Mouse (Mus musculus): ENCODE data around the gene Cish. TPM values are rescaled to one million over a fixed set of nuclear protein-coding genes. Genes with fewer than 3 reads are reported as not detected.

The Cish gene
- polyA plus RNA-seq, 1 experiment from 2014 or later = 9.5 TPM

DNA sequence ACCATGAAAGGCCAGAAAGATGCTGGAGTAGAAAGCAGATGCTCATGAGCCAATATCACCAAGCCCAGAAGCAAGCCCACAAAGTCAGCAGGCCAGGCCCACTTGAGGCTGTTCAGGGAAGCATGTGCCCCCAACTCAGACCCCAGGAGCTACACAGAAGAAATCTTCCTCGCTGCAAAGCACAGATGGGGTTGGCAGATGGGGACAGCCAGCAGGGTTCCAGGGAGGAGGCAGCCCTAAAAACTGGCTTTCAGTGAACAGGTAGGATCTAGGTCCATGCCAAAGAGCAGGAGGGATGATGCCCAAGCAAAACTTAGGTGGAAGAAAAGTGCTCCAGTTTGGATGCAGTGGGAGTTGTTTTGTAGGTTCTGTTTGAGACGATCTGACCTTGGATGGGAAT, 35.4 kb upstream of the Cish start:
- Histone ChIP-seq H3K27ac (ENCODE audit: low read length) (no peak overlapping the region), H3K36me3 (ENCODE audit: control insufficient read depth, insufficient read depth, low read length) (no peaks in the 10 kb centered on the region), H3K4me2 (replicated peaks; ENCODE audit: low read depth, low read length) (no peak overlapping the region), H3K9ac (replicated peaks; ENCODE audit: low read depth, low read length) (no peak overlapping the region), H3K27me3 (ENCODE audit: control insufficient read depth, insufficient read depth, low read length) (no peaks in the 10 kb centered on the region), H3K9me3 (ENCODE audit: control insufficient read depth, low read depth, low read length) (no peaks in the 10 kb centered on the region), H3K4me1 (ENCODE audit: control insufficient read depth, insufficient read depth, low read length) (no peaks in the 10 kb centered on the region), H3K4me3 (ENCODE audit: low read depth, low read length) (no peak overlapping the region)
- ATAC-seq (ENCODE audit: insufficient number of reproducible peaks, insufficient read depth, low FRiP score, low read depth) = no peak
- 75% methylated on average over 2 of the region's 2 CpGs for WGBS

DNA sequence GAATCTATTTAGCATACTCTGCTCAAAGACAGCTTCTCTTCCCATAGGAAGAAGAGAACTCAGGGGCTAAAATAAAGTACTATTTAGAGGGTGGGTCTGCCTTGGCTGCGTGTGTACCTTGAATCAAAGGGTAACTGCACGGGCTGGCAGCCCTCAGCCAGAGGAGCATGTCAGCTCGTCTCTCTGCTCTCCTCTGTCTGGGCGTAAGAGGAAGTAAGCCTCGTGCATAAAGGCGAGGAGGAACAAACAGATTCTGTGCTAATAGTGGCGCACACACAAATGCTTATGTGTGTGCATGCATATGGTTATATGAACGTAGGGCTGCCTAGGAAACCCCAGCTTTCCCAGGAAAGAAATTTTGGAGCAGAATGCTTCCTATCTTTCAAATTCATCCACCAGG, 35.0 kb upstream of the Cish start:
- Histone ChIP-seq H3K36me3 (ENCODE audit: control insufficient read depth, insufficient read depth, low read length) (no peaks in the 10 kb centered on the region), H3K27me3 (ENCODE audit: control insufficient read depth, insufficient read depth, low read length) (no peaks in the 10 kb centered on the region), H3K4me1 (ENCODE audit: control insufficient read depth, insufficient read depth, low read length) (no peaks in the 10 kb centered on the region), H3K9me3 (ENCODE audit: control insufficient read depth, low read depth, low read length) (no peaks in the 10 kb centered on the region), H3K4me3 (ENCODE audit: low read depth, low read length) (no peak overlapping the region), H3K27ac (ENCODE audit: low read length) (no peak overlapping the region), H3K9ac (replicated peaks; ENCODE audit: low read depth, low read length) (no peak overlapping the region), H3K4me2 (replicated peaks; ENCODE audit: low read depth, low read length) (no peak overlapping the region)
- no peak for ATAC-seq (ENCODE audit: insufficient number of reproducible peaks, insufficient read depth, low FRiP score, low read depth)
- 54% methylated on average over 8 of the region's 8 CpGs for WGBS

GRCm38 (mm10) chr9:107261792-107262191, 34.0 kb upstream of the Cish start:
- Histone ChIP-seq H3K4me2 (replicated peaks; ENCODE audit: low read depth, low read length) (no peak overlapping the region), H3K9ac (replicated peaks; ENCODE audit: low read depth, low read length) (no peak overlapping the region), H3K27me3 (ENCODE audit: control insufficient read depth, insufficient read depth, low read length) (no peaks in the 10 kb centered on the region), H3K4me3 (ENCODE audit: low read depth, low read length) (no peak overlapping the region), H3K27ac (ENCODE audit: low read length) (no peak overlapping the region), H3K9me3 (ENCODE audit: control insufficient read depth, low read depth, low read length) (no peaks in the 10 kb centered on the region), H3K4me1 (ENCODE audit: control insufficient read depth, insufficient read depth, low read length) (no peaks in the 10 kb centered on the region), H3K36me3 (ENCODE audit: control insufficient read depth, insufficient read depth, low read length) (no peaks in the 10 kb centered on the region)
- no peak for ATAC-seq (ENCODE audit: insufficient number of reproducible peaks, insufficient read depth, low FRiP score, low read depth)
- WGBS = 66% methylated on average over 6 of the region's 6 CpGs

DNA sequence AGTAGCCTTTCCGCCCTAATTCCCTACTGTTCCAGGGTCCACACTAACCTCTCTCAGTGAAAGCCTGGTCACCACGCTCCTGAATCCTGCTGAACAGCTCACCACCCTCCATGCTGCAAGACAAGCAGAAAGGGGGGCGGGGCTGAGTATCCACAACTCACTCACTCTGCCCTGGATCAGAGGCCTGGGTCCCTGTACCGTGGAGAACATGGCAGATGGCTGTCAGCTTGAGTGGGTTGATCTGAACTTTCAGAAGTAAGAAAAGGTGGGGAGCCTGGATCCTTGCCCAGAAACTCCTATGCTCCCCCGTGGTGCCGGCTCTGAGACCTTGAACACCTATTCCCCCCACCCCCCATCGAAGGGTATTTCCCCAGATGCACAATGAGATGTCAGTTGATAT, 33.5 kb upstream of the Cish start:
- ATAC-seq (ENCODE audit: insufficient number of reproducible peaks, insufficient read depth, low FRiP score, low read depth) = no peak
- Histone ChIP-seq H3K36me3 (ENCODE audit: control insufficient read depth, insufficient read depth, low read length) (no peaks in the 10 kb centered on the region), H3K9me3 (ENCODE audit: control insufficient read depth, low read depth, low read length) (no peaks in the 10 kb centered on the region), H3K9ac (replicated peaks; ENCODE audit: low read depth, low read length) (no peak overlapping the region), H3K27ac (ENCODE audit: low read length) (no peak overlapping the region), H3K27me3 (ENCODE audit: control insufficient read depth, insufficient read depth, low read length) (no peaks in the 10 kb centered on the region), H3K4me3 (ENCODE audit: low read depth, low read length) (no peak overlapping the region), H3K4me2 (replicated peaks; ENCODE audit: low read depth, low read length) (no peak overlapping the region), H3K4me1 (ENCODE audit: control insufficient read depth, insufficient read depth, low read length) (no peaks in the 10 kb centered on the region)
- 76% methylated on average over 7 of the region's 7 CpGs for WGBS

- WGBS = 82% methylated on average over 5 of the region's 5 CpGs
- H3K36me3 ChIP-seq (ENCODE audit: control insufficient read depth, insufficient read depth, low read length) = no peaks in the 10 kb centered on the region
- H3K4me3 ChIP-seq (ENCODE audit: low read depth, low read length) = no peak overlapping the region
- H3K27me3 ChIP-seq (ENCODE audit: control insufficient read depth, insufficient read depth, low read length) = no peaks in the 10 kb centered on the region
- no peaks in the 10 kb centered on the region for H3K4me1 ChIP-seq (ENCODE audit: control insufficient read depth, insufficient read depth, low read length)
- no peak for ATAC-seq (ENCODE audit: insufficient number of reproducible peaks, insufficient read depth, low FRiP score, low read depth)
- no peaks in the 10 kb centered on the region for H3K9me3 ChIP-seq (ENCODE audit: control insufficient read depth, low read depth, low read length)
- H3K27ac ChIP-seq (ENCODE audit: low read length) = no peak overlapping the region
- no peak overlapping the region for H3K9ac ChIP-seq (replicated peaks; ENCODE audit: low read depth, low read length)
- H3K4me2 ChIP-seq (replicated peaks; ENCODE audit: low read depth, low read length) = no peak overlapping the region
Observed at GRCm38 (mm10) chr9:107263912-107264311, 31.9 kb upstream of the Cish start.

GRCm38 (mm10) chr9:107264731-107265130, 31.1 kb upstream of the Cish start:
- Histone ChIP-seq H3K9ac (replicated peaks; ENCODE audit: low read depth, low read length) (no peak overlapping the region), H3K9me3 (ENCODE audit: control insufficient read depth, low read depth, low read length) (no peaks in the 10 kb centered on the region), H3K4me2 (replicated peaks; ENCODE audit: low read depth, low read length) (no peak overlapping the region), H3K27me3 (ENCODE audit: control insufficient read depth, insufficient read depth, low read length) (no peaks in the 10 kb centered on the region), H3K4me1 (ENCODE audit: control insufficient read depth, insufficient read depth, low read length) (no peaks in the 10 kb centered on the region), H3K4me3 (ENCODE audit: low read depth, low read length) (no peak overlapping the region), H3K36me3 (ENCODE audit: control insufficient read depth, insufficient read depth, low read length) (no peaks in the 10 kb centered on the region), H3K27ac (ENCODE audit: low read length) (no peak overlapping the region)
- no peak for ATAC-seq (ENCODE audit: insufficient number of reproducible peaks, insufficient read depth, low FRiP score, low read depth)
- WGBS = 57% methylated on average over 3 of the region's 3 CpGs

GRCm38 (mm10) chr9:107267028-107267427, 28.8 kb upstream of the Cish start:
- Histone ChIP-seq H3K27ac (ENCODE audit: low read length) (no peak overlapping the region), H3K9ac (replicated peaks; ENCODE audit: low read depth, low read length) (no peak overlapping the region), H3K4me2 (replicated peaks; ENCODE audit: low read depth, low read length) (no peak overlapping the region), H3K4me3 (ENCODE audit: low read depth, low read length) (no peak overlapping the region), H3K9me3 (ENCODE audit: control insufficient read depth, low read depth, low read length) (no peaks in the 10 kb centered on the region), H3K36me3 (ENCODE audit: control insufficient read depth, insufficient read depth, low read length) (no peaks in the 10 kb centered on the region), H3K4me1 (ENCODE audit: control insufficient read depth, insufficient read depth, low read length) (no peaks in the 10 kb centered on the region), H3K27me3 (ENCODE audit: control insufficient read depth, insufficient read depth, low read length) (no peaks in the 10 kb centered on the region)
- 50% methylated on average over 1 of the region's 1 CpGs for WGBS
- ATAC-seq (ENCODE audit: insufficient number of reproducible peaks, insufficient read depth, low FRiP score, low read depth) = no peak

- WGBS = 25% methylated on average over 4 of the region's 4 CpGs
- no peak for ATAC-seq (ENCODE audit: insufficient number of reproducible peaks, insufficient read depth, low FRiP score, low read depth)
- Histone ChIP-seq H3K27ac (ENCODE audit: low read length) (no peak overlapping the region), H3K4me2 (replicated peaks; ENCODE audit: low read depth, low read length) (no peak overlapping the region), H3K4me1 (ENCODE audit: control insufficient read depth, insufficient read depth, low read length) (no peaks in the 10 kb centered on the region), H3K4me3 (ENCODE audit: low read depth, low read length) (no peak overlapping the region), H3K9me3 (ENCODE audit: control insufficient read depth, low read depth, low read length) (no peaks in the 10 kb centered on the region), H3K27me3 (ENCODE audit: control insufficient read depth, insufficient read depth, low read length) (no peaks in the 10 kb centered on the region), H3K9ac (replicated peaks; ENCODE audit: low read depth, low read length) (no peak overlapping the region), H3K36me3 (ENCODE audit: control insufficient read depth, insufficient read depth, low read length) (no peaks in the 10 kb centered on the region)
Observed at GRCm38 (mm10) chr9:107267721-107268402, 28.0 kb upstream of the Cish start.

DNA sequence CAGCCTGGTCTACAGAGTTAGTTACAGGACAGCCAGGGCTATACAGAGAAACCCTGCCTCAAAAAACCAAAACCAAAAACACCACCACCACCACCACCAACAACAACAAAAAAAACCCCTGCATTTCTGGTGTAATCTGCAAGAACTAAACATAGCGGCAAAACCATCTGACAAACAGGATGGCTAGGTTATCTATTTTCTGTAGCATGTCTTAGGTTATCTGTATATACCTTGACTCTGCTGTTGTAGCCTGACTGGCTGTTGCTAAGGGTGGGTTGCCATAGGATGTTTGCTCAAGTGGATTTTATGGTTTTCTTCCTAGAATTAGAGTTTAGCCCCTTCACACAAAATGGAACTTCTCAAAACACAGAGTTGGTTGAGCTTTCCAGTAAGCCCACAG, 26.1 kb upstream of the Cish start:
- no peaks in the 10 kb centered on the region for H3K27me3 ChIP-seq (ENCODE audit: control insufficient read depth, insufficient read depth, low read length)
- no peak for ATAC-seq (ENCODE audit: insufficient number of reproducible peaks, insufficient read depth, low FRiP score, low read depth)
- H3K36me3 ChIP-seq (ENCODE audit: control insufficient read depth, insufficient read depth, low read length) = no peaks in the 10 kb centered on the region
- no peak overlapping the region for H3K4me2 ChIP-seq (replicated peaks; ENCODE audit: low read depth, low read length)
- no peak overlapping the region for H3K9ac ChIP-seq (replicated peaks; ENCODE audit: low read depth, low read length)
- H3K9me3 ChIP-seq (ENCODE audit: control insufficient read depth, low read depth, low read length) = no peaks in the 10 kb centered on the region
- 93% methylated on average over 1 of the region's 1 CpGs for WGBS
- no peaks in the 10 kb centered on the region for H3K4me1 ChIP-seq (ENCODE audit: control insufficient read depth, insufficient read depth, low read length)
- no peak overlapping the region for H3K27ac ChIP-seq (ENCODE audit: low read length)
- no peak overlapping the region for H3K4me3 ChIP-seq (ENCODE audit: low read depth, low read length)

All from stomach, embryonic 14.5 days (tissue).